Mouse (Mus musculus) small intestine, adult 2 months (tissue): ENCODE data around the gene Kcnb1. TPM values are rescaled to one million over a fixed set of nuclear protein-coding genes. Genes with fewer than 3 reads are reported as not detected.

Experiments used
- H3K27ac ChIP-seq: fragments of 200-500 bp; 2 replicates; pipeline ENCODE4 v1.5.1; 2012; ENCODE audit warnings: low read depth, low read length, control low read depth, inconsistent platforms; ENCODE audit not compliant: insufficient read depth
- H3K27me3 ChIP-seq: fragments of 200-500 bp; 2 replicates; pipeline ENCODE4 v1.6.1; 2012; ENCODE audit warnings: mild to moderate bottlenecking, moderate library complexity, low read length, inconsistent platforms; ENCODE audit not compliant: control insufficient read depth, insufficient read depth
- H3K36me3 ChIP-seq: fragments of 200-500 bp; 2 replicates; pipeline ENCODE4 v1.6.1; 2012; ENCODE audit warnings: mild to moderate bottlenecking, low read length, control low read depth, inconsistent platforms; ENCODE audit not compliant: control insufficient read depth, insufficient read depth
- H3K4me1 ChIP-seq: fragments of 200-500 bp; 2 replicates; pipeline ENCODE4 v1.6.1; 2012; ENCODE audit warnings: low read length, inconsistent platforms, mixed read lengths; ENCODE audit not compliant: control insufficient read depth, insufficient read depth, insufficient read length
- H3K4me3 ChIP-seq: fragments of 200-500 bp; 2 replicates; pipeline ENCODE4 v1.5.1; 2012; ENCODE audit warnings: low read depth, mild to moderate bottlenecking, control low read depth, inconsistent platforms, low read length, moderate library complexity
- CTCF ChIP-seq: fragments of 200-500 bp; IDR thresholded peaks from 2 replicates; pipeline ENCODE4 v1.5.1; 2012; ENCODE audit warnings: low read depth, mild to moderate bottlenecking, control low read depth, inconsistent platforms, low read length, moderate library complexity, mixed read lengths; ENCODE audit not compliant: insufficient replicate concordance, insufficient read length; ENCODE audit errors: extremely low read depth
- POLR2A ChIP-seq: fragments of 200-500 bp; IDR thresholded peaks from 2 replicates; pipeline ENCODE4 v1.6.1; 2012; ENCODE audit warnings: low read depth, mild to moderate bottlenecking, control low read depth, inconsistent platforms, low read length, moderate library complexity
- WGBS: fragments of 180-500 bp; shearing (Covaris S2); methylation state at CpG from one replicate; pipeline ENCODE4 v1.1.7; 2018; 5-methylcytosine and 5-hydroxymethylcytosine counted together
- polyA plus RNA-seq: library from polyadenylated mRNA; depleted of rRNA; stranded (reverse); fragments of >200 nt; gene quantifications from 2 replicates; pipeline ENCODE4 v1.2.3, GENCODE M21; 2012

Gene Kcnb1
- polyA plus RNA-seq, 1 experiment = 2.7 TPM

GRCm38 (mm10) chr2:167136909-167137308, 53.0 kb downstream of the Kcnb1 start:
- WGBS = 74% methylated on average over 14 of the region's 14 CpGs
- TF ChIP-seq CTCF (no peak), POLR2A (no peak)

GRCm38 (mm10) chr2:167132041-167132440, 57.9 kb downstream of the Kcnb1 start:
- TF ChIP-seq CTCF (no peak), POLR2A (no peak)
- Histone ChIP-seq H3K36me3 (no peaks in the 10 kb centered on the region), H3K4me1 (peaks cover 10% of the 10 kb centered on the region), H3K4me3 (no peak overlapping the region), H3K27me3 (no peaks in the 10 kb centered on the region), H3K27ac (no peak overlapping the region)
- 40% methylated on average over 8 of the region's 8 CpGs for WGBS

More at GRCm38 (mm10) chr2:167136909-167137308, 53.0 kb downstream of the Kcnb1 start:
- Histone ChIP-seq H3K4me3 (no peak overlapping the region), H3K4me1 (no peaks in the 10 kb centered on the region; the same call in 1 of the 2 replicates), H3K36me3 (no peaks in the 10 kb centered on the region), H3K27ac (no peak overlapping the region), H3K27me3 (no peaks in the 10 kb centered on the region)

- H3K27me3 ChIP-seq = no peaks in the 10 kb centered on the region
- WGBS = 40% methylated on average over 9 of the region's 9 CpGs
- no peaks in the 10 kb centered on the region for H3K36me3 ChIP-seq
- H3K4me3 ChIP-seq = peak overlapping the region; percentile 60
- TF ChIP-seq POLR2A (no peak), CTCF (no peak)
- H3K27ac ChIP-seq = peak overlapping the region; percentile 73
- peaks cover 10% of the 10 kb centered on the region for H3K4me1 ChIP-seq
Observed at GRCm38 (mm10) chr2:167130050-167130770, 59.7 kb downstream of the Kcnb1 start.

GRCm38 (mm10) chr2:167129608-167129955, 60.4 kb downstream of the Kcnb1 start:
- WGBS = 23% methylated on average over 9 of the region's 9 CpGs
- Histone ChIP-seq H3K27me3 (no peaks in the 10 kb centered on the region), H3K4me1 (peaks cover 10% of the 10 kb centered on the region), H3K27ac (peak overlapping the region; percentile 73), H3K4me3 (peak overlapping the region; percentile 60), H3K36me3 (no peaks in the 10 kb centered on the region)
- TF ChIP-seq CTCF (no peak), POLR2A (no peak)

- peaks cover 10% of the 10 kb centered on the region for H3K4me1 ChIP-seq
- H3K27ac ChIP-seq = peak overlapping the region; percentile 73
- H3K4me3 ChIP-seq = peak overlapping the region; percentile 60
- WGBS = 15% methylated on average over 20 of the region's 20 CpGs
- H3K36me3 ChIP-seq = no peaks in the 10 kb centered on the region
- no peaks in the 10 kb centered on the region for H3K27me3 ChIP-seq
- TF ChIP-seq POLR2A (peak; percentile 22; the same call in 1 of the 2 replicates), CTCF (no peak)
Observed at GRCm38 (mm10) chr2:167128699-167129607, 61.0 kb downstream of the Kcnb1 start.

GRCm38 (mm10) chr2:167127404-167127803, 62.6 kb downstream of the Kcnb1 start:
- Histone ChIP-seq H3K36me3 (no peaks in the 10 kb centered on the region), H3K4me3 (no peak overlapping the region), H3K27me3 (no peaks in the 10 kb centered on the region), H3K27ac (0 out of 2 replicates have a peak overlapping the region, but pooled peaks have one; percentile 22), H3K4me1 (peaks cover 10% of the 10 kb centered on the region)
- 61% methylated on average over 5 of the region's 5 CpGs for WGBS
- TF ChIP-seq CTCF (no peak), POLR2A (no peak)

- Histone ChIP-seq H3K27me3 (no peaks in the 10 kb centered on the region), H3K36me3 (no peaks in the 10 kb centered on the region), H3K4me3 (no peak overlapping the region), H3K4me1 (peaks cover 12% of the 10 kb centered on the region), H3K27ac (no peak overlapping the region)
- no peak for TF ChIP-seq CTCF
- no peak for TF ChIP-seq POLR2A
- WGBS = 70% methylated on average over 4 of the region's 4 CpGs
Observed at GRCm38 (mm10) chr2:167125781-167126180, 64.2 kb downstream of the Kcnb1 start.
